Mouse (Mus musculus): ENCODE data around the gene Txndc8. TPM values are rescaled to one million over a fixed set of nuclear protein-coding genes. Genes with fewer than 3 reads are reported as not detected.

The Txndc8 gene
- polyA plus RNA-seq, 1 experiment, result not detected

DNA sequence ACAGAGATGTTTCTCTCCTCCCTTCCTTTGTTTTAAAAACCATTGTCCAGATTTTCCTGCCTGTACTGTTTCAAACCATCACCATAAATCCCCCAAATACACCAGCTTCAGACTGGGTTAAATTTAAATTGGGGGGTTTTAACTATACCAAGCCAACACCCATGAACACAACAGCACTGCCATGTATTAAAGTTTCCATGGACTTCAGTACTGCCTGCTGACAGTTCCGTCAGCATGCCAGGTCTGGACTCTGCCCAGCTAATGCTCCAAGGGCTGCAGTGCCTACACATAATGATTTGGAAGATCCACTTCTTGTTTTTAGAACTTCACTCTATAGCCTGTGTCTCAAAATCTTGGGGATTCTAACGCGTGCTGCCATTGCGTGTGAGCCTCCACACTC is 61.4 kb downstream of the Txndc8 start:
- Histone ChIP-seq H3K4me3 (replicated peaks; ENCODE audit: insufficient read depth, low read depth, low read length) (no peak overlapping the region), H3K27me3 (ENCODE audit: control insufficient read depth, insufficient read depth, low read length) (no peaks in the 10 kb centered on the region), H3K27ac (ENCODE audit: insufficient read depth, low read length) (no peak overlapping the region), H3K4me1 (ENCODE audit: control insufficient read depth, insufficient read depth, low read length) (no peaks in the 10 kb centered on the region)
- TF ChIP-seq CTCF (IDR thresholded peaks at IDR 0.05; ENCODE audit: borderline replicate concordance, insufficient read depth, low read depth, low read length), result no peak
- TF ChIP-seq POLR2A (IDR thresholded peaks at IDR 0.05; ENCODE audit: borderline replicate concordance, insufficient read depth, low read length), result no peak
- WGBS, result 85% methylated on average over 4 of the region's 4 CpGs
- no peak for DNase-seq

DNA sequence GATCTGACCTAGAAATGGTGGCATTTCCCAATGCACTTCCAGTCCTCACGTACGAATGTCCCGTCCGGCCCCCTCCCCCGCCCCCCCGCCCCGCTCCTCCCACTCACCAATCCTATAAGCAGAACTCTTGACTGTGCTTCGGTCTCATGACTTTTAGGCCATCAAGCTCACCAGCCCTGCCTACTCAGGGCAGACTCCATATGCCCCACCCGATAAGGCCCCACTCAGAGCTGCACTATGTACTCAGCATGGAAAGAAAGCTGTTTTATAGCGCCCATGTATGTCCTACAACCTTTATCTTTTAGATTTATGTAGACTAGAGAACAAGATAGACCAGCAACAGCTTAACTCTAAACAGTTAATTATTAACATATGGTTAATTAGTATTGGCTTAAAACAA is 61.9 kb downstream of the Txndc8 start:
- Histone ChIP-seq H3K4me3 (replicated peaks; ENCODE audit: insufficient read depth, low read depth, low read length) (no peak overlapping the region), H3K27me3 (ENCODE audit: control insufficient read depth, insufficient read depth, low read length) (no peaks in the 10 kb centered on the region), H3K27ac (ENCODE audit: insufficient read depth, low read length) (no peak overlapping the region), H3K4me1 (ENCODE audit: control insufficient read depth, insufficient read depth, low read length) (no peaks in the 10 kb centered on the region)
- WGBS, result 84% methylated on average over 10 of the region's 10 CpGs
- DNase-seq, result no peak
- TF ChIP-seq POLR2A (IDR thresholded peaks at IDR 0.05; ENCODE audit: borderline replicate concordance, insufficient read depth, low read length), result no peak
- no peak for TF ChIP-seq CTCF (IDR thresholded peaks at IDR 0.05; ENCODE audit: borderline replicate concordance, insufficient read depth, low read depth, low read length)

DNA sequence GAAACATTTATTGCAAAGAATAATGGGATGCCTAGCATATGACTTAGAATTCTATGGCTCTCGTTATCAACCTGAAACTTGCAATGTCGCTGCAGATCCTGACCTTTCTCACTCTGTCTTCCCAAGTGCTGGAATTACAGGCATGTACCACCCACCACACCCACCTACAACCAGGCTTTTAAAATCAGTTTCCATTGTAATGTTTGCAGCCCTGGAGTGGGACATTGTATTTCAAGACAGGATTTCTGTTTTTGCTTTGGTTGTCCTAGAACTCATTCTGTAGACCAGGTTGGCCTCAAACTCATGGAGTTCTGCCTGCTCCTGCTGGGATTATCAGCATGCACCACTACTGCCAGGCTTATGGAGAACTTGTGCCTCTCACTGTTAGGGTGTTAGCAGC is 66.0 kb downstream of the Txndc8 start:
- Histone ChIP-seq H3K27ac (ENCODE audit: insufficient read depth, low read length) (no peak overlapping the region), H3K4me1 (ENCODE audit: control insufficient read depth, insufficient read depth, low read length) (no peaks in the 10 kb centered on the region), H3K4me3 (replicated peaks; ENCODE audit: insufficient read depth, low read depth, low read length) (no peak overlapping the region), H3K27me3 (ENCODE audit: control insufficient read depth, insufficient read depth, low read length) (no peaks in the 10 kb centered on the region)
- WGBS, result 94% methylated on average over 2 of the region's 2 CpGs
- no peak for DNase-seq
- TF ChIP-seq POLR2A (IDR thresholded peaks at IDR 0.05; ENCODE audit: borderline replicate concordance, insufficient read depth, low read length), result no peak
- TF ChIP-seq CTCF (IDR thresholded peaks at IDR 0.05; ENCODE audit: borderline replicate concordance, insufficient read depth, low read depth, low read length), result no peak

DNA sequence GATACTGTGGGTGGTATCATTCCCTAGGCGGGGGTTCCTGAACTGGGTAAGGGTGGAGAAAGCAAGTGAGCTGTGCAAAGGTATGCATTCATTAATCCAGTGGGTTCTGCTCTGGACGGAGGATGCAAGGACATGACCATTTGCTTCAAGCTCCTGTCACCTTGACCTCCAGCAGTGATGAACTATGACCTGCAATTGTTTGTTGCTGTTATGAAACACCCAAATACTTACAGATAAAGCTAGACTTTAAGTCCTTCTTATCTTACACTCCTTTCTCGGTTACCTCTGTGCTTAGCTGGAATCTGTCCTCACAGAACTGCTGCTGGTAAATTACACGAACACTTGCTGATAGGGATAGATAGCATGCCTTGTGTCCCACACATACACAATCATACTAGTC is 68.3 kb downstream of the Txndc8 start:
- no peak overlapping the region for H3K27ac ChIP-seq (ENCODE audit: insufficient read depth, low read length)
- no peaks in the 10 kb centered on the region for H3K4me1 ChIP-seq (ENCODE audit: control insufficient read depth, insufficient read depth, low read length)
- 91% methylated on average over 4 of the region's 4 CpGs for WGBS
- H3K27me3 ChIP-seq (ENCODE audit: control insufficient read depth, insufficient read depth, low read length), result no peaks in the 10 kb centered on the region
- no peak overlapping the region for H3K4me3 ChIP-seq (replicated peaks; ENCODE audit: insufficient read depth, low read depth, low read length)
- DNase-seq, result no peak
- TF ChIP-seq CTCF (IDR thresholded peaks at IDR 0.05; ENCODE audit: borderline replicate concordance, insufficient read depth, low read depth, low read length) (no peak), POLR2A (IDR thresholded peaks at IDR 0.05; ENCODE audit: borderline replicate concordance, insufficient read depth, low read length) (no peak)

DNA sequence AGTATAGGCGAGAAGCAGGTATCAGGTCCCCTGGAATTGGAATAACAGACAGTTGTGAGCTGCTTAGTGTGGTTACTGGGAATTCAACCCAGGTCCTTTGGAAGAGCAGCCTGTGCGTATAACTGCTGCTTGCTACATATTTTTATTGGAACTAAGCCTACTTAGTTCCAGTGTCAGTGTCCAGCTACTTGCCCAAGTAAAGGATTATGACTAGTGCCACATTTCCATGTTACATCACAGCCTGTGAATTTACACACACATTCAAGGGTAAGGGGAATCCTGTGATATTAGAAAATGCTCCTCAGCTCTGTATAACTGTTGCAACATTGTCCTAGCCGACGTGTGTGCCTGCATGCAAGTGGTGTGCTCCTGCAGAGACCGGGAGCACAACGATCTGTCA is 71.6 kb downstream of the Txndc8 start:
- Histone ChIP-seq H3K4me3 (replicated peaks; ENCODE audit: insufficient read depth, low read depth, low read length) (no peak overlapping the region), H3K27ac (ENCODE audit: insufficient read depth, low read length) (no peak overlapping the region), H3K27me3 (ENCODE audit: control insufficient read depth, insufficient read depth, low read length) (no peaks in the 10 kb centered on the region), H3K4me1 (ENCODE audit: control insufficient read depth, insufficient read depth, low read length) (no peaks in the 10 kb centered on the region)
- no peak for DNase-seq
- 85% methylated on average over 6 of the region's 6 CpGs for WGBS
- no peak for TF ChIP-seq POLR2A (IDR thresholded peaks at IDR 0.05; ENCODE audit: borderline replicate concordance, insufficient read depth, low read length)
- TF ChIP-seq CTCF (IDR thresholded peaks at IDR 0.05; ENCODE audit: borderline replicate concordance, insufficient read depth, low read depth, low read length), result no peak

DNA sequence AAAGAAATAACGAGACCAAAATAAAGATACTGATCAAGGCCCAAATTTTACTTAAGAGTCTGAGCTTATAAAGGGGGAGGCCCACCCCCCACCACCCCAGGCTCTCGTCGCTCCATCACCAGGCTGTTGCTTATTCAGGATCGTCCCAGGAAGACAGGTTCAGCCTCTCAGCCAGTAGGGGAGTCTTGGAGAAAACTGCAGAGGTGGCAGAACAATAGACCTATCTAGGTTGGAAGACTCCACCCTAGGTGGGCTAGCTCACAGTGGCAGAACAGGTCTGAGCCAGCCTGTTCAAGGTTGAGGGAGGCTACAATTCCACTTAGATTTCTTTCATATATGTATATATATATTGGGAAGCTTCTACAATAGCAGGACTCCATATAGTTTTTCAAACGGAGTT is 74.7 kb downstream of the Txndc8 start:
- Histone ChIP-seq H3K27ac (ENCODE audit: insufficient read depth, low read length) (no peak overlapping the region), H3K27me3 (ENCODE audit: control insufficient read depth, insufficient read depth, low read length) (no peaks in the 10 kb centered on the region), H3K4me1 (ENCODE audit: control insufficient read depth, insufficient read depth, low read length) (no peaks in the 10 kb centered on the region), H3K4me3 (replicated peaks; ENCODE audit: insufficient read depth, low read depth, low read length) (no peak overlapping the region)
- TF ChIP-seq CTCF (IDR thresholded peaks at IDR 0.05; ENCODE audit: borderline replicate concordance, insufficient read depth, low read depth, low read length), result no peak
- TF ChIP-seq POLR2A (IDR thresholded peaks at IDR 0.05; ENCODE audit: borderline replicate concordance, insufficient read depth, low read length), result no peak
- no peak for DNase-seq
- 85% methylated on average over 5 of the region's 5 CpGs for WGBS

Other genes starting within 250 kb of the Txndc8 start
- gene D630039A03Rik, start 92.8 kb downstream of the Txndc8 start, polyA plus RNA-seq (2012; rRNA removed), result 0.54 and 0.86 TPM in 2 replicates
- gene Txn1, start 52.7 kb downstream of the Txndc8 start, polyA plus RNA-seq (2012; rRNA removed), result 119 and 125 TPM in 2 replicates
- 10.1 and 11.6 TPM in 2 replicates for gene Svep1, start 197.7 kb upstream of the Txndc8 start, polyA plus RNA-seq (2012; rRNA removed)